Mouse (Mus musculus): ENCODE data around the gene Qsox2.

- TF ChIP-seq CTCF (IDR thresholded peaks at IDR 0.05; ENCODE audit: extremely low read depth, insufficient read depth, low read length), result no peak
- TF ChIP-seq POLR2A (IDR thresholded peaks at IDR 0.05; ENCODE audit: extremely low read depth, insufficient read depth, low read length), result no peak
These were observed 70.4 kb downstream of the Qsox2 start for GRCm38 (mm10) chr2:26166890-26167289.

Measured in cortical plate, adult 2 months (tissue).